In genomic region chr7:48123806-48124205, GRCm38 (mm10) we compare ENCODE assay signal across 27 mouse cellular contexts. TPM values are rescaled to one million over a fixed set of nuclear protein-coding genes. Genes with fewer than 3 reads are reported as not detected.
"Had no signal": no experiment of that assay in that cellular context is flagged by ENCODE, and none has a peak within 500 bp of the region (broad histone marks: within the 10 kb centered on the region; RNA-seq: fewer than 3 reads in every experiment).

No protein-coding gene starts in this region.

- H3K4me1 ChIP-seq: liver, embryonic 13.5 days; megakaryocyte, embryonic 14.5 days had no signal

- H3K27ac ChIP-seq: kidney, postnatal 0 days; left cerebral cortex, adult 2 months; liver, embryonic 13.5 days; stomach, postnatal 0 days had no signal

- DNase-seq: kidney, adult 18-20 months; kidney, adult 9 months; kidney, postnatal 25 days; layer of hippocampus, postnatal 36 days; liver, embryonic 13.5 days; lung, adult 2 months; lung, postnatal 36 days; right cerebral cortex, adult 18-20 months; right cerebral cortex, postnatal 14 days; right cerebral cortex, postnatal 4 days; thymus, adult 2 months; thymus, postnatal 14 days; thymus, postnatal 4 days had no signal

- H3K9ac ChIP-seq: liver, embryonic 13.5 days had no signal

- ATAC-seq: intestine, embryonic 16.5 days; lung, postnatal 0 days; midbrain, embryonic 16.5 days had no signal

- H3K27me3 ChIP-seq: liver, embryonic 13.5 days; megakaryocyte, embryonic 14.5 days had no signal

- H3K4me3 ChIP-seq: left cerebral cortex, adult 2 months; liver, embryonic 13.5 days; megakaryocyte, embryonic 14.5 days; myocyte had no signal

- H3K36me3 ChIP-seq: liver, embryonic 13.5 days had no signal

- H3K9me3 ChIP-seq: liver, embryonic 13.5 days; megakaryocyte, embryonic 14.5 days had no signal

- H3K4me2 ChIP-seq: liver, embryonic 13.5 days had no signal

RNA-seq across cellular contexts. Expression of gene Mrgprb5, which starts 45.0 kb away (rescaled TPM):
- polyA plus RNA-seq: intestine, embryonic 16.5 days; kidney, postnatal 0 days; limb, embryonic 11.5 days; limb, embryonic 14.5 days; liver, adult 2 months; liver, embryonic 13.5 days; liver, embryonic 16.5 days; lung, adult 2 months; lung, postnatal 0 days; midbrain, embryonic 16.5 days; myocyte; neural tube, embryonic 14.5 days; stomach, embryonic 14.5 days; stomach, postnatal 0 days; thymus, adult 2 months had no signal
